Mouse (Mus musculus): ENCODE results near the gene Grip2.
A peak's percentile ranks its signal among the peaks of the same experiment; 100 is the strongest.

Grip2 gene

DNA sequence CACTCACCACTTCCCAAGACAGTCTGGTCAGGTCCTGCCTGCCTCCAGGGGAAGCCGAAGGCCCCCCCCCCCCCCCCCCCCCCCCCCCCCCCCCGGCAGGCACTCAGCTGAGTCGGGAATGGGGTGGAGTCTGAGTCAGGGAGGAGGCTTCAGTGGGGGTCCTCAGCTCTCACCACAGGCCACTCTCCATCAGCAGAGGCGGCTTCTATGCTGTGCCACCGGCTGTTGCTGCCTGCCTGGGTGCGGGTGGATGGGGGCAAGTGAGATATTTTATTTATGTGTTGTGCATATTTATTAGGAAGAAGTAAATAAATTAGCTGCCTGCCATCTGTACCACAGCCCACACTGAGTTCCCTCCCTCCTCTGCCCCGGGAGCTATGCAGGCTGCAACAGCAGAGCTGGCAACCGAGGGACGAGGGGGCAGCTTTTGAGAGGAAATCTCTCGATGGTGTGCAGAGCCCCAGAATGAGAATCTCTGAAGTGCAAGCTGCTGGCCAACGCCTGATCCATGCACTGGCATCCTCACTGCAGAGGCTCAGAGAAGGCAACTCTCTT, at the start of gene Grip2:
Grip2 (minus strand) TSS at position 235 of the 555 bp plus-strand sequence.
- no peak for DNase-seq (ENCODE audit: low spot score in 2 of 2)

GRCm38 (mm10) chr6:91872781-91873180, 45.7 kb upstream of the Grip2 start:
- no peak for DNase-seq (ENCODE audit: low spot score in 2 of 2)

- no peak for DNase-seq (ENCODE audit: low spot score in 2 of 2)
Measured at GRCm38 (mm10) chr6:91868091-91868490, 41.0 kb upstream of the Grip2 start.

GRCm38 (mm10) chr6:91865601-91866000, 38.6 kb upstream of the Grip2 start:
- DNase-seq (ENCODE audit: low spot score in 2 of 2), result no peak

GRCm38 (mm10) chr6:91864595-91864994, 37.5 kb upstream of the Grip2 start:
- DNase-seq (ENCODE audit: low spot score in 2 of 2), result no peak

GRCm38 (mm10) chr6:91862848-91863247, 35.8 kb upstream of the Grip2 start:
- DNase-seq (ENCODE audit: low spot score in 2 of 2), result no peak

- DNase-seq (ENCODE audit: low spot score in 2 of 2), result no peak
Measured at GRCm38 (mm10) chr6:91858339-91858738, 31.3 kb upstream of the Grip2 start.

DNA sequence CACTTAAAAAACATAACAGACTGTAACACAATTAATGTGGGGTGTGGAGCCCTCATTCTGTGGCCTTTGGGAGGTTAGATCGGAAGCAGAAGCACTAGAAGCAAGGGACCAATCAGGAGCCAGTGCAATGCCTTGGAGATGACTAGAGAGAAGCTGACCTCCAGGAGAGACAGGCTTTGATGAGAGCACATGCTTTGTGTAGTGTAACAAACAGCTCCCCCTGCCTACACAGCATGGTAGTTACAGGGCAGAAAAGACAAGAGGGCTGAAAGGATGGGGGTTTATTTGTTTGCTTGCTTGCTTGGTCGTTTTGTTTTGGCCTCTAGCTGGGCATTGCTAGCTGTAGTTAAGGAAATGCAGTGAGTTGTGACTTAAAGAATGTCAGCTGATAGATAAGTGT, 25.5 kb upstream of the Grip2 start:
- DNase-seq (ENCODE audit: low spot score in 2 of 2), result peak in 1 of 2 experiments; percentile 10

DNA sequence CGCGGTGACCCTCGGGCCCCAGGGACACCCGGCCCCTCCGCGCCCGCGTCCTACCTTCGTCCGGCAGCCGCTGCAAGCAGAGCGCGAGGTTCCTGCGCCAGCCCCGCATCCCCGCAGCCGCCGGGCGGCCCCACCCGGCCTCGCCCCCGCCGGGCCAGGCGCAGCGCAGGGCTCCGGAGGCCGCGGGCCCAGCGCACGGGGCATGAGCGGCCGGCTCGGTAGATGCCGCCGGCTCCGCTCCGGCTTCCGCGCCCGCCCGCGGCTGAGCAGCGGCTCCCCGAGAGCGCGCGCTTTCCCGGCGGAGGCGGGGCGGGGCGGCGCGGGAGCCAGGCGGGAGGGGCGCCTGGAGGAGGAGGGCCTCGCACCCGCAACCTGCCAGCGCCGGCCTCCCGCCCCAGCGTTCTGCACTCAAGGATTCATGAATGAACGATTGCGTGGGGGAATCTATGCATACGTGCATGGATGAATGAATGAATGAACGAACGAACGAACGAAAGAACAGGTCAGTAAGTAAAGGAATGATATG, 16.6 kb upstream of the Grip2 start:
- no peak for DNase-seq (ENCODE audit: low spot score in 2 of 2)

DNA sequence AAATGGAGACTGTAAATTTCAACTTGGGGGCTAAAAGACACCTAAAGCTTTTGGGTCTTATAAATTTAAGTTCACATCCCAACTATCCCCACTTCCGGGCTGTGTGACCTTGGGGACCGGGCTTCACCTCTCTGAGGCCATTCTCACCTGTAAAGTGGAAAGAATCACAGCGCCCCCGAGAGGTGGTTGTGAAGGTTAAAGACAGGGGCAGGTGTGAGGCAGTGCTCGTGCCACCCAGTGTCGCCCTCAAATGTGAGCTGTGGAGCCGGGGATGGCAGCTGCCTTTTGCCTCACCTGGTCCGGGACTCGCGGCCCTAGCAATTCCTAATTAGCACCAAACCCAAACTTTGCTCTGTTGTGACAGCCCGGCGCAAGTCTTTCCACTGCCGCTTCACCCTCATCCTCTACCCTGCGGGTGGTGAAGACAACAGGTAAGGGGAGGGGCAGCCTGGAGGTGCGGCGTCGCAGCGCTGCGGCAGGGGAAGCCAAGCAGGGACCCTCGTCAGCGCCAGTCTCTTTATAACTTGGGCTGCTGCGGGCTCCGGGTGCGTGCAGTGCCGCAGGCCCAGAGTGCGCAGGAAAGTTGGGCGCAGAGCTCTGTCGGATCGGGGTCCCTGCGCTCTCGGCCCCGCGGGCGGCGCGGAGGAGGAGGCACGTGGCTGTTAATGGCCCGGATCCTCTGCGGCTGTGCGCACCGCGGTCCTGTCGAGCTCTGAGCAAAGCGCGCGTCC, 16.0 kb upstream of the Grip2 start:
- DNase-seq (ENCODE audit: low spot score in 2 of 2), result no peak

- peak in 1 of 2 experiments; percentile 18 for DNase-seq (ENCODE audit: low spot score in 2 of 2)
Measured at GRCm38 (mm10) chr6:91839010-91839871, 12.2 kb upstream of the Grip2 start.

- no peak for DNase-seq (ENCODE audit: low spot score in 2 of 2)
Measured at GRCm38 (mm10) chr6:91832863-91833440, 5.9 kb upstream of the Grip2 start.

- DNase-seq (ENCODE audit: low spot score in 2 of 2), result no peak
Measured at GRCm38 (mm10) chr6:91827926-91828325, 876 bp upstream of the Grip2 start.

- no peak for DNase-seq (ENCODE audit: low spot score in 2 of 2)
Measured at GRCm38 (mm10) chr6:91818271-91818670, 8.8 kb downstream of the Grip2 start.

GRCm38 (mm10) chr6:91815976-91816375, 11.1 kb downstream of the Grip2 start:
- no peak for DNase-seq (ENCODE audit: low spot score in 2 of 2)

DNA sequence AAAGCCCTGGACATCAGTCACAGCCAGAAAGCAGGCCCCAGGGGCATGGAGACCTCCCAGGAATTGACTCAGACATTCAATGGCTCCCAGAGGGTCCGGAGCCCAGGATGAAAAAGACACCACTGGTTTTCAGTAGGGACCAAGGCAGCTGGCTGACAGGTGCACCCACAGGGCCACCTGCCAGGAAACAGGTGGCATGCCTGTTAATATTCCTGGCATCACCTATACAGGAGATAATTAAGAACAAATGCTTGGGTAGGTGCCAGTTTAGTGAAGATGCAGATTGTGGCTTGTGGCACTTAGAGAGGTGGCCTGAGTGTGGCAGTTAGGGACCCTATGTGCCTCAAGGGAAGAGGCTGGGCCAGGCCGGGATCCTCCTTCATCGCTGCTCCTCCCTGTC, 13.4 kb downstream of the Grip2 start:
- no peak for DNase-seq (ENCODE audit: low spot score in 2 of 2)

- no peak for DNase-seq (ENCODE audit: low spot score in 2 of 2)
Measured at GRCm38 (mm10) chr6:91810007-91810406, 17.0 kb downstream of the Grip2 start.

DNA sequence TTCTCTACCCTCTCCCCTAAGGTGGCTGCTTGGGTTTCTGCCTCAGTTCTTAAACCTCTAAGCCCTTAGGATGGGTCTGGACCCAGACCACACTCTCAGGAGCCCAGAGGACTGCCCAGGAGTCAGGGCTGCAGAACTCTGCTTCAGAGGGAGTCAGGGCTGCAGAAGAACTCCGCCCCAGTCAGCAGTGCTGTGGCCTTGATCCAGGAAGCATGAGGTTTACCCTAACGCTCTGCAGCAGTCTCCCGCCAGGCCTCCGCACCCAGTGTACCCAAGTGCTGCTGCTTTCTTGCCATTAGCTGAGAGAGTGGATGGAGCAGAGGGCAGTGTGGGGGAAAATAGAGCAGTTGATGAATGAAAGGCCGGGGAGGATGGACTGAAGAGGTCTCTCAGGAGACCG, 19.0 kb downstream of the Grip2 start:
- no peak for DNase-seq (ENCODE audit: low spot score in 2 of 2)

DNA sequence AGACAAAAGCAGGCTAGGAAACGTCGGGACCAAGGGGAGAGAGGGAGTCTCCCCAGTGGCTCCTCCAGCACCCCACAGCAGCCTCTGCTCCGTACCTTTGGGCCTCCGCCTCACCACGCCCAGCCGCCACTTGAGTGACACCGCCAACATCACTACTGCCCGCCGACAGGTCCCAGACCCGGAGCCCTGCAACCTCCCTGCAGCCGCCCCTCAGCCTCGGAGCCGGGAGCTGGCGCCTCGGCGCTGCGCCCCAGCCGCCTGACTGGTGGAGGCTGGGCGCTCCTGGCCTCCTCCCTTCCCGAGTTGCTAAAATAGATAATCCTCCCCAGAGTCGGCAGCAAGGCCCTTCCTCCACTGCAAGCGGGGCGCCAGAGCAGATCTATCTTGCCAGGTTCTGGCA, 19.9 kb downstream of the Grip2 start:
- no peak for DNase-seq (ENCODE audit: low spot score in 2 of 2)

DNA sequence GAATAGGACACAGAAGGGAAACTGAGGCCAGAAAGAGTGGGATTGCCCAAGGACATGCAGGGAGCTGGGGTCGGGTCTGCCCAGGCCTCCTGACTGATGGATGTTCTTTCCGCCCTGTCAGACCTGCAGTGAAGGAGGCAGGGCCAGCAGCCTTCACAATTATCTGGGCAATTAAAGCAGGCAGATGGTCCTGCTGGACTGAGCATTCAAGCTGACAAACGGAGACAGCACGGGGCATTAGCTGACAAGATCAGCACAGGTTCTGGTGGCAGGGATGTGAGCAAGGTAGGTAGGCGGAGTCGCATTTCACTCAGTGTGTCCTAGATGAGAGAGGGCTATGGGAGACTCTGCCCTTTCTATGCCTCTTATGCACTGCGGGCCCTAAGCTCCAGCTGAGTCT, 22.9 kb downstream of the Grip2 start:
- DNase-seq (ENCODE audit: low spot score in 2 of 2), result no peak

DNA sequence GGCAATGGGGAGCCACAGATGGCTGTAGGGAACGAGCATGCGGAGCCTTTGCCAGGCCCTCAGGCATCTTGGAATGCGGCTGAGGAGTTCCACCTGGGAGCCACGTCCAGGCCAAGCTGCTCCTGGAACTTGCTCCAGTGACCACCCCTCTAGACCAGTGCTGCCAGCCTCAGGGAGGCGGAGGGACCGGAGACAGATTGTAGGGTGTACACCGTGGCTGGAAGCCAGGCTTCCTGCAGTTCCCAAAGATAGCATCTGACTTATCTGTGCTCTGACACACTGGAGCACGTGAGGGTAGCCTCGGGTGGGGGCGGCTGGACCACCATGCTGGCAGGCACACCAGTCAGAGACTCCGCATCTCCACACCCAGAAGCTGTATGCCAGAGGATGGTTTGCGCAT, 28.6 kb downstream of the Grip2 start:
- no peak for DNase-seq (ENCODE audit: low spot score in 2 of 2)

GRCm38 (mm10) chr6:91796736-91797135, 30.3 kb downstream of the Grip2 start:
- DNase-seq (ENCODE audit: low spot score in 2 of 2), result no peak
